Mouse (Mus musculus) kidney, embryonic 16.5 days (tissue): ENCODE measurements around the gene Alkal2. TPM values are rescaled to one million over a fixed set of nuclear protein-coding genes. Genes with fewer than 3 reads are reported as not detected.

Experiments
- ATAC-seq: fragments of 200-750 bp; cut with Nextera tagmentation; 2 replicates; pipeline ENCODE4 v1.8.0; 2017; ENCODE audit warnings: moderate TSS enrichment; ENCODE audit not compliant: low FRiP score, low TSS enrichment
- H3K27ac ChIP-seq: fragments of 300-500 bp; sonication (generic); 2 replicates; pipeline ENCODE4 v1.5.1; 2014; ENCODE audit warnings: low read length
- H3K27me3 ChIP-seq: fragments of 300-500 bp; sonication (generic); 2 replicates; pipeline ENCODE4 v1.6.1; 2014; ENCODE audit warnings: low read length, control low read depth, mixed read lengths; ENCODE audit not compliant: insufficient read depth
- H3K36me3 ChIP-seq: fragments of 300-500 bp; sonication (generic); 2 replicates; pipeline ENCODE4 v1.6.1; 2014; ENCODE audit warnings: low read length, control low read depth, mixed read lengths; ENCODE audit not compliant: insufficient read depth
- H3K4me1 ChIP-seq: fragments of 300-500 bp; sonication (generic); 2 replicates; pipeline ENCODE4 v1.6.1; 2014; ENCODE audit warnings: low read length, control low read depth, mixed read lengths; ENCODE audit not compliant: insufficient read depth
- H3K4me2 ChIP-seq: fragments of 300-500 bp; sonication (generic); replicated peaks from 2 replicates; pipeline ENCODE4 v1.6.1; 2014; ENCODE audit warnings: low read depth, low read length
- H3K4me3 ChIP-seq: fragments of 300-500 bp; sonication (generic); 2 replicates; pipeline ENCODE4 v1.5.1; 2014; ENCODE audit warnings: mild to moderate bottlenecking, low read length
- H3K9ac ChIP-seq: fragments of 300-500 bp; sonication (generic); replicated peaks from 2 replicates; pipeline ENCODE4 v1.6.1; 2014; ENCODE audit warnings: low read length
- H3K9me3 ChIP-seq: fragments of 300-500 bp; sonication (generic); 2 replicates; pipeline ENCODE4 v1.6.1; 2016; ENCODE audit warnings: low read length, control low read depth
- WGBS: fragments of 180-500 bp; shearing (Covaris S2); extraction: QIAGEN DNeasy Blood & Tissue Kit; methylation state at CpG from one replicate; pipeline ENCODE4 v1.1.7; 2014; 5-methylcytosine and 5-hydroxymethylcytosine counted together
- polyA plus RNA-seq: library from polyadenylated mRNA; unstranded; fragments of >200 nt; fragmentation: Nextera tagmentation; extraction: Ambion mirVana; gene quantifications from 2 replicates; pipeline ENCODE4 v1.2.1, GENCODE M21; 2015

Alkal2 gene
- polyA plus RNA-seq, 1 experiment from 2014 or later = 0.36 TPM

GRCm38 (mm10) chr12:30884622-30885230 lies 604 bp downstream of the Alkal2 start:
- Histone ChIP-seq H3K4me1 (peaks cover 12% of the 10 kb centered on the region), H3K4me3 (peak overlapping the region; percentile 57), H3K36me3 (no peaks in the 10 kb centered on the region), H3K9ac (peak overlapping the region; percentile 50), H3K27me3 (peaks cover 47% of the 10 kb centered on the region), H3K27ac (no peak overlapping the region), H3K4me2 (peak overlapping the region; percentile 95), H3K9me3 (no peaks in the 10 kb centered on the region)
- peak; percentile 79 for ATAC-seq
- 8% methylated on average over 39 of the region's 39 CpGs for WGBS

GRCm38 (mm10) chr12:30885891-30886290 lies 1.8 kb downstream of the Alkal2 start:
- H3K36me3 ChIP-seq = no peaks in the 10 kb centered on the region
- 76% methylated on average over 6 of the region's 6 CpGs for WGBS
- H3K27me3 ChIP-seq = peaks cover 44% of the 10 kb centered on the region
- peaks cover 12% of the 10 kb centered on the region for H3K4me1 ChIP-seq
- no peak overlapping the region for H3K27ac ChIP-seq
- no peaks in the 10 kb centered on the region for H3K9me3 ChIP-seq
- H3K9ac ChIP-seq = no peak overlapping the region
- no peak overlapping the region for H3K4me2 ChIP-seq
- H3K4me3 ChIP-seq = no peak overlapping the region
- ATAC-seq = no peak

- no peaks in the 10 kb centered on the region for H3K9me3 ChIP-seq
- peaks cover 12% of the 10 kb centered on the region for H3K4me1 ChIP-seq
- 92% methylated on average over 4 of the region's 4 CpGs for WGBS
- no peak overlapping the region for H3K9ac ChIP-seq
- H3K27ac ChIP-seq = no peak overlapping the region
- no peak overlapping the region for H3K4me3 ChIP-seq
- no peaks in the 10 kb centered on the region for H3K36me3 ChIP-seq
- ATAC-seq = no peak
- H3K27me3 ChIP-seq = peaks cover 37% of the 10 kb centered on the region
- no peak overlapping the region for H3K4me2 ChIP-seq
These were observed 3.9 kb downstream of the Alkal2 start for GRCm38 (mm10) chr12:30888003-30888402.

- Histone ChIP-seq H3K4me3 (no peak overlapping the region), H3K9me3 (no peaks in the 10 kb centered on the region), H3K36me3 (no peaks in the 10 kb centered on the region; the same call in 1 of the 2 replicates), H3K9ac (no peak overlapping the region), H3K4me2 (no peak overlapping the region), H3K27ac (no peak overlapping the region), H3K4me1 (no peaks in the 10 kb centered on the region), H3K27me3 (peaks cover 18% of the 10 kb centered on the region)
- ATAC-seq = peak; percentile 35; the same call in 1 of the 2 replicates
- 35% methylated on average over 5 of the region's 5 CpGs for WGBS
These were observed 5.9 kb downstream of the Alkal2 start for GRCm38 (mm10) chr12:30890067-30890466.

GRCm38 (mm10) chr12:30891438-30891837 lies 7.3 kb downstream of the Alkal2 start:
- Histone ChIP-seq H3K9me3 (no peaks in the 10 kb centered on the region), H3K27ac (no peak overlapping the region), H3K4me3 (no peak overlapping the region), H3K36me3 (peaks cover under 1% of the 10 kb centered on the region; the same call in 1 of the 2 replicates), H3K27me3 (peaks cover 7% of the 10 kb centered on the region), H3K9ac (no peak overlapping the region), H3K4me1 (no peaks in the 10 kb centered on the region), H3K4me2 (no peak overlapping the region)
- ATAC-seq = no peak
- WGBS = 89% methylated on average over 7 of the region's 7 CpGs

- Histone ChIP-seq H3K27ac (no peak overlapping the region), H3K9me3 (no peaks in the 10 kb centered on the region), H3K36me3 (peaks cover 16% of the 10 kb centered on the region), H3K4me2 (no peak overlapping the region), H3K9ac (no peak overlapping the region), H3K27me3 (no peaks in the 10 kb centered on the region), H3K4me1 (no peaks in the 10 kb centered on the region), H3K4me3 (no peak overlapping the region)
- no peak for ATAC-seq
- 95% methylated on average over 4 of the region's 4 CpGs for WGBS
These were observed 12.9 kb downstream of the Alkal2 start for GRCm38 (mm10) chr12:30897039-30897438.

GRCm38 (mm10) chr12:30908658-30909057 lies 24.5 kb downstream of the Alkal2 start:
- H3K27ac ChIP-seq = no peak overlapping the region
- ATAC-seq = no peak
- peaks cover 19% of the 10 kb centered on the region for H3K4me1 ChIP-seq

GRCm38 (mm10) chr12:30909881-30910280 lies 25.8 kb downstream of the Alkal2 start:
- no peak overlapping the region for H3K4me2 ChIP-seq
- no peaks in the 10 kb centered on the region for H3K9me3 ChIP-seq
- no peak overlapping the region for H3K27ac ChIP-seq
- ATAC-seq = no peak
- H3K4me3 ChIP-seq = no peak overlapping the region
- H3K4me1 ChIP-seq = peaks cover 19% of the 10 kb centered on the region
- H3K9ac ChIP-seq = no peak overlapping the region
- peaks cover 2% of the 10 kb centered on the region; the same call in 1 of the 2 replicates for H3K36me3 ChIP-seq
- 98% methylated on average over 2 of the region's 2 CpGs for WGBS
- H3K27me3 ChIP-seq = no peaks in the 10 kb centered on the region

More at GRCm38 (mm10) chr12:30908658-30909057, 24.5 kb downstream of the Alkal2 start:
- H3K4me2 ChIP-seq = no peak overlapping the region
- H3K4me3 ChIP-seq = no peak overlapping the region
- no peak overlapping the region for H3K9ac ChIP-seq
- no peaks in the 10 kb centered on the region for H3K27me3 ChIP-seq
- peaks cover 11% of the 10 kb centered on the region; the same call in 1 of the 2 replicates for H3K36me3 ChIP-seq
- WGBS = 96% methylated on average over 1 of the region's 1 CpGs
- no peaks in the 10 kb centered on the region for H3K9me3 ChIP-seq

GRCm38 (mm10) chr12:30910860-30911259 lies 26.7 kb downstream of the Alkal2 start:
- H3K27me3 ChIP-seq = no peaks in the 10 kb centered on the region
- ATAC-seq = 0 out of 2 replicates have a peak, but pooled peaks have one; percentile 4
- H3K36me3 ChIP-seq = no peaks in the 10 kb centered on the region
- H3K9me3 ChIP-seq = no peaks in the 10 kb centered on the region
- H3K4me1 ChIP-seq = peaks cover 19% of the 10 kb centered on the region
- 16% methylated on average over 8 of the region's 8 CpGs for WGBS
- peak overlapping the region; percentile 87 for H3K9ac ChIP-seq
- H3K27ac ChIP-seq = peak overlapping the region; percentile 39; the same call in 1 of the 2 replicates
- H3K4me2 ChIP-seq = peak overlapping the region; percentile 87
- H3K4me3 ChIP-seq = peak overlapping the region; percentile 84

GRCm38 (mm10) chr12:30911261-30912047 lies 27.3 kb downstream of the Alkal2 start, which contains the start of the genes Acp1 and Sh3yl1:
TSS of gene Acp1 (minus strand) at chr12:30911589.
TSS of gene Sh3yl1 (plus strand) at chr12:30911668.
- Histone ChIP-seq H3K4me2 (peak within 1 kb of the TSS; percentile 87), H3K9me3 (peaks cover 2% of the 10 kb centered on the region; the same call in 1 of the 2 replicates), H3K27me3 (no peaks in the 10 kb centered on the region), H3K4me1 (peaks cover 16% of the 10 kb centered on the region), H3K9ac (peak within 1 kb of the TSS; percentile 87), H3K36me3 (no peaks in the 10 kb centered on the region), H3K4me3 (peak within 1 kb of the TSS; percentile 84), H3K27ac (peak within 1 kb of the TSS; percentile 87)
- under 1% methylated on average over 52 of the region's 52 CpGs for WGBS
- peak; percentile 97 for ATAC-seq
